Mouse (Mus musculus): ENCODE measurements around the gene Mrpl40. TPM values are rescaled to one million over a fixed set of nuclear protein-coding genes. Genes with fewer than 3 reads are reported as not detected.

The Mrpl40 gene
- polyA plus RNA-seq, 1 experiment from 2014 or later, result 87.2 TPM

- Histone ChIP-seq H3K4me2 (no peak overlapping the region), H3K4me1 (replicated peaks) (no peaks in the 10 kb centered on the region), H3K36me3 (peaks cover 96% of the 10 kb centered on the region), H3K4me3 (no peak overlapping the region), H3K27ac (ENCODE audit: poor library complexity, severe bottlenecking) (no peak overlapping the region), H3K9ac (no peak overlapping the region), H3K27me3 (replicated peaks) (no peaks in the 10 kb centered on the region), H3K9me3 (replicated peaks) (no peaks in the 10 kb centered on the region)
- no peak for ATAC-seq (ENCODE audit: insufficient number of reproducible peaks, low FRiP score)
- WGBS, result 86% methylated on average over 4 of the region's 4 CpGs
Observed at GRCm38 (mm10) chr16:18822925-18823324, 53.7 kb downstream of the Mrpl40 start.

- H3K9me3 ChIP-seq (replicated peaks), result no peaks in the 10 kb centered on the region
- H3K27me3 ChIP-seq (replicated peaks), result no peaks in the 10 kb centered on the region
- H3K27ac ChIP-seq (ENCODE audit: poor library complexity, severe bottlenecking), result no peak overlapping the region
- H3K4me3 ChIP-seq, result no peak overlapping the region
- WGBS, result 66% methylated on average over 1 of the region's 1 CpGs
- H3K9ac ChIP-seq, result no peak overlapping the region
- no peak for ATAC-seq (ENCODE audit: insufficient number of reproducible peaks, low FRiP score)
- H3K4me2 ChIP-seq, result no peak overlapping the region
- peaks cover 96% of the 10 kb centered on the region for H3K36me3 ChIP-seq
- H3K4me1 ChIP-seq (replicated peaks), result no peaks in the 10 kb centered on the region
Observed at GRCm38 (mm10) chr16:18822356-18822755, 54.3 kb downstream of the Mrpl40 start.

Other genes starting within 250 kb of the Mrpl40 start
- 6.3 and 6.5 TPM in 2 replicates for gene Sept5, start 246.9 kb downstream of the Mrpl40 start, polyA plus RNA-seq (2016; fragmentation: Nextera tagmentation; extraction: Ambion mirVana)
- 5.3 and 6.4 TPM in 2 replicates for gene Cldn5, start 100.0 kb downstream of the Mrpl40 start, polyA plus RNA-seq (2016; fragmentation: Nextera tagmentation; extraction: Ambion mirVana)
- 71.7 and 73.0 TPM in 2 replicates for gene Ufd1, start 65.1 kb downstream of the Mrpl40 start, polyA plus RNA-seq (2016; fragmentation: Nextera tagmentation; extraction: Ambion mirVana)
- 38.6 and 38.9 TPM in 2 replicates for gene Cdc45, start 64.9 kb downstream of the Mrpl40 start, polyA plus RNA-seq (2016; fragmentation: Nextera tagmentation; extraction: Ambion mirVana)
- 32.7 and 34.7 TPM in 2 replicates for gene 2510002D24Rik, start 40.3 kb downstream of the Mrpl40 start, polyA plus RNA-seq (2016; fragmentation: Nextera tagmentation; extraction: Ambion mirVana)
- not detected in 2 replicates for gene Gm28539, start 40.3 kb downstream of the Mrpl40 start, polyA plus RNA-seq (2016; fragmentation: Nextera tagmentation; extraction: Ambion mirVana)
- gene Hira, start 175 bp upstream of the Mrpl40 start, polyA plus RNA-seq (2016; fragmentation: Nextera tagmentation; extraction: Ambion mirVana), result 14.2 and 14.6 TPM in 2 replicates

Data from heart, embryonic 12.5 days (tissue).